ENCODE assay signal across 8 mouse cellular contexts in genomic region chr10:127059174-127059967, GRCm38 (mm10). TPM values are rescaled to one million over a fixed set of nuclear protein-coding genes. Genes with fewer than 3 reads are reported as not detected.
DNase-seq lines count a peak whose midpoint lies in the region; ATAC-seq and TF ChIP-seq lines count a peak whose summit lies in the region.

No protein-coding gene starts in this region.

- no peak for TF ChIP-seq EP300 in ES-Bruce4 (IDR thresholded peaks at IDR 0.05; ENCODE audit: insufficient read depth, low read depth, low read length)

- H3K27me3 ChIP-seq in heart, embryonic 15.5 days = peaks cover 62% of the 10 kb centered on the region
- no peaks in the 10 kb centered on the region for H3K27me3 ChIP-seq in ES-Bruce4 (ENCODE audit: control insufficient read depth, insufficient read depth, low read length, poor library complexity, severe bottlenecking)
- H3K27me3 ChIP-seq in embryonic facial prominence, embryonic 10.5 days (replicated peaks; ENCODE audit: low read depth, poor library complexity, severe bottlenecking) = peaks cover 61% of the 10 kb centered on the region
- no peaks in the 10 kb centered on the region for H3K27me3 ChIP-seq in intestine, postnatal 0 days (replicated peaks; ENCODE audit: control insufficient read depth, insufficient read depth, low read length)
- no peaks in the 10 kb centered on the region for H3K27me3 ChIP-seq in neural tube, embryonic 12.5 days (replicated peaks)

- H3K4me1 ChIP-seq in heart, embryonic 15.5 days (replicated peaks) = peaks cover 26% of the 10 kb centered on the region
- no peaks in the 10 kb centered on the region for H3K4me1 ChIP-seq in ES-Bruce4 (ENCODE audit: control insufficient read depth, insufficient read depth, low read length)
- H3K4me1 ChIP-seq in embryonic facial prominence, embryonic 10.5 days = peaks cover 48% of the 10 kb centered on the region
- 0 out of 2 replicates have a peak, but pooled peaks cover 2% of the 10 kb centered on the region for H3K4me1 ChIP-seq in intestine, postnatal 0 days (replicated peaks; ENCODE audit: control insufficient read depth, insufficient read depth, low read length)
- peaks cover 27% of the 10 kb centered on the region for H3K4me1 ChIP-seq in neural tube, embryonic 12.5 days

- 1% methylated on average over 51 of the region's 92 CpGs for WGBS in heart, embryonic 15.5 days
- WGBS in embryonic facial prominence, embryonic 10.5 days = under 1% methylated on average over 92 of the region's 92 CpGs
- WGBS in intestine, postnatal 0 days = under 1% methylated on average over 43 of the region's 92 CpGs
- WGBS in neural tube, embryonic 12.5 days = under 1% methylated on average over 67 of the region's 92 CpGs

- no peak for TF ChIP-seq POLR2A in ES-Bruce4 (IDR thresholded peaks at IDR 0.05; ENCODE audit: insufficient read depth, low read length)

- H3K27ac ChIP-seq in heart, embryonic 15.5 days = no peak overlapping the region
- H3K27ac ChIP-seq in ES-Bruce4 (ENCODE audit: insufficient read depth, low read length) = no peak overlapping the region
- peak overlapping the region; percentile 88 for H3K27ac ChIP-seq in embryonic facial prominence, embryonic 10.5 days (replicated peaks)
- H3K27ac ChIP-seq in intestine, postnatal 0 days (ENCODE audit: low read depth, low read length) = no peak overlapping the region
- H3K27ac ChIP-seq in neural tube, embryonic 12.5 days = peak overlapping the region; percentile 82

- peak overlapping the region; percentile 76 for H3K9ac ChIP-seq in heart, embryonic 15.5 days
- peak overlapping the region; percentile 90 for H3K9ac ChIP-seq in ES-Bruce4 (ENCODE audit: low read depth, poor library complexity, severe bottlenecking)
- H3K9ac ChIP-seq in intestine, postnatal 0 days (ENCODE audit: low read depth, low read length) = peak overlapping the region; percentile 64
- peak overlapping the region; percentile 97 for H3K9ac ChIP-seq in neural tube, embryonic 12.5 days

- no peaks in the 10 kb centered on the region for H3K36me3 ChIP-seq in heart, embryonic 15.5 days
- H3K36me3 ChIP-seq in ES-Bruce4 (ENCODE audit: control insufficient read depth, insufficient read depth, low read length, poor library complexity, severe bottlenecking) = peaks cover 5% of the 10 kb centered on the region
- peaks cover 29% of the 10 kb centered on the region for H3K36me3 ChIP-seq in embryonic facial prominence, embryonic 10.5 days (replicated peaks)
- H3K36me3 ChIP-seq in intestine, postnatal 0 days (ENCODE audit: control insufficient read depth, insufficient read depth) = peaks cover 10% of the 10 kb centered on the region
- H3K36me3 ChIP-seq in neural tube, embryonic 12.5 days = peaks cover 31% of the 10 kb centered on the region

- ATAC-seq in heart, embryonic 15.5 days (replicated peaks; ENCODE audit: insufficient number of reproducible peaks, insufficient read depth, low FRiP score, low read depth) = no peak
- ATAC-seq in intestine, postnatal 0 days = no peak
- ATAC-seq in neural tube, embryonic 12.5 days (ENCODE audit: low FRiP score, low read depth) = 0 out of 2 replicates have a peak, but pooled peaks have one; percentile 3
- no peak for ATAC-seq in megakaryocyte-erythroid progenitor cell, adult 5-6 weeks (replicated peaks; ENCODE audit: low FRiP score, low TSS enrichment, poor library complexity, severe bottlenecking)

- H3K4me3 ChIP-seq in heart, embryonic 15.5 days = peak overlapping the region; percentile 81
- H3K4me3 ChIP-seq in ES-Bruce4 (ENCODE audit: low read depth, low read length) = peak overlapping the region; percentile 63
- H3K4me3 ChIP-seq in embryonic facial prominence, embryonic 10.5 days = peak overlapping the region; percentile 95
- peak overlapping the region; percentile 78 for H3K4me3 ChIP-seq in intestine, postnatal 0 days (ENCODE audit: low read depth, low read length)
- peak overlapping the region; percentile 92 for H3K4me3 ChIP-seq in neural tube, embryonic 12.5 days

- peak overlapping the region; percentile 100 for H3K4me2 ChIP-seq in heart, embryonic 15.5 days
- H3K4me2 ChIP-seq in intestine, postnatal 0 days (replicated peaks; ENCODE audit: low read depth) = peak overlapping the region; percentile 100
- peak overlapping the region; percentile 95 for H3K4me2 ChIP-seq in neural tube, embryonic 12.5 days (replicated peaks)

- DNase-seq in heart, adult 18-20 months = no peak
- peak; percentile 67 for DNase-seq in embryonic facial prominence, embryonic 10.5 days (ENCODE audit: low spot score)
- DNase-seq in right cerebral cortex, adult 18-20 months = no peak

- no peak for TF ChIP-seq CTCF in ES-Bruce4 (IDR thresholded peaks at IDR 0.05; ENCODE audit: low read depth, low read length)
- no peak for TF ChIP-seq CTCF in intestine, postnatal 0 days (IDR thresholded peaks at IDR 0.05; ENCODE audit: low read depth)

- H3K9me3 ChIP-seq in heart, embryonic 15.5 days (replicated peaks) = no peaks in the 10 kb centered on the region
- no peaks in the 10 kb centered on the region for H3K9me3 ChIP-seq in ES-Bruce4 (replicated peaks; ENCODE audit: control insufficient read depth, insufficient read depth, low read length, poor library complexity, severe bottlenecking)
- no peaks in the 10 kb centered on the region for H3K9me3 ChIP-seq in embryonic facial prominence, embryonic 10.5 days
- no peaks in the 10 kb centered on the region for H3K9me3 ChIP-seq in intestine, postnatal 0 days (ENCODE audit: control insufficient read depth)
- no peaks in the 10 kb centered on the region for H3K9me3 ChIP-seq in neural tube, embryonic 12.5 days

RNA-seq across cellular contexts. Expression of gene March9, which starts 0.6 kb away (rescaled TPM):
- polyA plus RNA-seq in heart, embryonic 15.5 days (2015; fragmentation: Nextera tagmentation; extraction: Ambion mirVana) = 0.13 and 0.25 TPM in 2 replicates
- total RNA-seq in heart, adult 18-20 months (2021) = 1 to 10 TPM; 2.9 to 3.5 TPM
- 8.8 and 9.5 TPM in 2 replicates for polyA plus RNA-seq in ES-Bruce4 (2011; ENCODE audit: insufficient read depth, insufficient read length, low read depth, missing spikeins)
- 1.2 and 1.3 TPM in 2 replicates for polyA plus RNA-seq in embryonic facial prominence, embryonic 10.5 days (2016; fragmentation: Nextera tagmentation; extraction: Ambion mirVana)
- polyA plus RNA-seq in intestine, postnatal 0 days (2015; fragmentation: Nextera tagmentation; extraction: Ambion mirVana) = 0.91 and 1.1 TPM in 2 replicates
- polyA plus RNA-seq in neural tube, embryonic 12.5 days (2016; fragmentation: Nextera tagmentation; extraction: Ambion mirVana) = 6.1 TPM in 2 replicates
- not detected in 2 replicates for total RNA-seq in megakaryocyte-erythroid progenitor cell, adult 5-6 weeks (2014; fragmentation: Nextera tagmentation)
- not detected in 2 replicates for total RNA-seq in megakaryocyte-erythroid progenitor cell, adult 5-6 weeks (2017)

RNA-seq across cellular contexts. Expression of gene Cdk4, which starts 4.0 kb away (rescaled TPM):
- polyA plus RNA-seq in heart, embryonic 15.5 days (2015; fragmentation: Nextera tagmentation; extraction: Ambion mirVana) = 718 and 864 TPM in 2 replicates
- 10 to 100 TPM; 81.5 to 84.1 TPM for total RNA-seq in heart, adult 18-20 months (2021)
- polyA plus RNA-seq in ES-Bruce4 (2011; ENCODE audit: insufficient read depth, insufficient read length, low read depth, missing spikeins) = 619 and 675 TPM in 2 replicates
- 3,008 and 3,023 TPM in 2 replicates for polyA plus RNA-seq in embryonic facial prominence, embryonic 10.5 days (2016; fragmentation: Nextera tagmentation; extraction: Ambion mirVana)
- polyA plus RNA-seq in intestine, postnatal 0 days (2015; fragmentation: Nextera tagmentation; extraction: Ambion mirVana) = 500 and 515 TPM in 2 replicates
- polyA plus RNA-seq in neural tube, embryonic 12.5 days (2016; fragmentation: Nextera tagmentation; extraction: Ambion mirVana) = 1,857 and 1,896 TPM in 2 replicates
- total RNA-seq in megakaryocyte-erythroid progenitor cell, adult 5-6 weeks (2014; fragmentation: Nextera tagmentation) = 656 and 761 TPM in 2 replicates
- total RNA-seq in megakaryocyte-erythroid progenitor cell, adult 5-6 weeks (2017) = 479 and 664 TPM in 2 replicates

RNA-seq across cellular contexts. Expression of gene Tspan31, which starts 10.7 kb away (rescaled TPM):
- 100 and 119 TPM in 2 replicates for polyA plus RNA-seq in heart, embryonic 15.5 days (2015; fragmentation: Nextera tagmentation; extraction: Ambion mirVana)
- 10 to 100 TPM; 44.7 to 47.4 TPM for total RNA-seq in heart, adult 18-20 months (2021)
- 71.0 and 75.9 TPM in 2 replicates for polyA plus RNA-seq in ES-Bruce4 (2011; ENCODE audit: insufficient read depth, insufficient read length, low read depth, missing spikeins)
- 168 and 180 TPM in 2 replicates for polyA plus RNA-seq in embryonic facial prominence, embryonic 10.5 days (2016; fragmentation: Nextera tagmentation; extraction: Ambion mirVana)
- 264 and 300 TPM in 2 replicates for polyA plus RNA-seq in intestine, postnatal 0 days (2015; fragmentation: Nextera tagmentation; extraction: Ambion mirVana)
- polyA plus RNA-seq in neural tube, embryonic 12.5 days (2016; fragmentation: Nextera tagmentation; extraction: Ambion mirVana) = 137 and 147 TPM in 2 replicates
- total RNA-seq in megakaryocyte-erythroid progenitor cell, adult 5-6 weeks (2014; fragmentation: Nextera tagmentation) = 43.9 and 73.9 TPM in 2 replicates
- 28.9 and 55.3 TPM in 2 replicates for total RNA-seq in megakaryocyte-erythroid progenitor cell, adult 5-6 weeks (2017)

RNA-seq across cellular contexts. Expression of gene Cyp27b1, which starts 11.3 kb away (rescaled TPM):
- polyA plus RNA-seq in heart, embryonic 15.5 days (2015; fragmentation: Nextera tagmentation; extraction: Ambion mirVana) = 0.08 and 0.13 TPM in 2 replicates
- total RNA-seq in heart, adult 18-20 months (2021) = under 1 TPM; 0.20 to 0.23 TPM
- 0.42 TPM in 1 of 2 replicates, not detected in the other for polyA plus RNA-seq in ES-Bruce4 (2011; ENCODE audit: insufficient read depth, insufficient read length, low read depth, missing spikeins)
- 0.14 TPM in 2 replicates for polyA plus RNA-seq in embryonic facial prominence, embryonic 10.5 days (2016; fragmentation: Nextera tagmentation; extraction: Ambion mirVana)
- polyA plus RNA-seq in intestine, postnatal 0 days (2015; fragmentation: Nextera tagmentation; extraction: Ambion mirVana) = not detected in 2 replicates
- 0.13 and 0.25 TPM in 2 replicates for polyA plus RNA-seq in neural tube, embryonic 12.5 days (2016; fragmentation: Nextera tagmentation; extraction: Ambion mirVana)
- not detected in 2 replicates for total RNA-seq in megakaryocyte-erythroid progenitor cell, adult 5-6 weeks (2014; fragmentation: Nextera tagmentation)
- total RNA-seq in megakaryocyte-erythroid progenitor cell, adult 5-6 weeks (2017) = not detected in 2 replicates

RNA-seq across cellular contexts. Expression of gene Agap2, which starts 15.7 kb away (rescaled TPM):
- 0.62 TPM in 1 of 2 replicates, not detected in the other for polyA plus RNA-seq in heart, embryonic 15.5 days (2015; fragmentation: Nextera tagmentation; extraction: Ambion mirVana)
- 1 to 10 TPM; 4.2 to 6.1 TPM for total RNA-seq in heart, adult 18-20 months (2021)
- 0.72 and 0.85 TPM in 2 replicates for polyA plus RNA-seq in ES-Bruce4 (2011; ENCODE audit: insufficient read depth, insufficient read length, low read depth, missing spikeins)
- 0.04 and 0.21 TPM in 2 replicates for polyA plus RNA-seq in embryonic facial prominence, embryonic 10.5 days (2016; fragmentation: Nextera tagmentation; extraction: Ambion mirVana)
- polyA plus RNA-seq in intestine, postnatal 0 days (2015; fragmentation: Nextera tagmentation; extraction: Ambion mirVana) = 0.07 and 0.20 TPM in 2 replicates
- polyA plus RNA-seq in neural tube, embryonic 12.5 days (2016; fragmentation: Nextera tagmentation; extraction: Ambion mirVana) = 1.1 and 1.3 TPM in 2 replicates
- total RNA-seq in megakaryocyte-erythroid progenitor cell, adult 5-6 weeks (2014; fragmentation: Nextera tagmentation) = 19.7 and 45.9 TPM in 2 replicates
- 26.4 and 43.3 TPM in 2 replicates for total RNA-seq in megakaryocyte-erythroid progenitor cell, adult 5-6 weeks (2017)

Comparison
In these comparisons a context has a peak if more than half of its experiments do, and no peak if none do; other contexts are left out.
1. H3K27ac ChIP-seq: peak in embryonic facial prominence, embryonic 10.5 days (single experiment) and neural tube, embryonic 12.5 days (single experiment); none in heart, embryonic 15.5 days (single experiment), ES-Bruce4 (single experiment) and intestine, postnatal 0 days (single experiment).
2. Peak in every context shown above with its lines, with median percentiles within 50 percentile points of each other: H3K4me2 ChIP-seq, H3K4me3 ChIP-seq and H3K9ac ChIP-seq.